Mouse (Mus musculus): ENCODE data around the gene Dap. TPM values are rescaled to one million over a fixed set of nuclear protein-coding genes. Genes with fewer than 3 reads are reported as not detected.

Dap gene
- polyA plus RNA-seq, 1 experiment from 2014 or later, result 83.1 TPM

DNA sequence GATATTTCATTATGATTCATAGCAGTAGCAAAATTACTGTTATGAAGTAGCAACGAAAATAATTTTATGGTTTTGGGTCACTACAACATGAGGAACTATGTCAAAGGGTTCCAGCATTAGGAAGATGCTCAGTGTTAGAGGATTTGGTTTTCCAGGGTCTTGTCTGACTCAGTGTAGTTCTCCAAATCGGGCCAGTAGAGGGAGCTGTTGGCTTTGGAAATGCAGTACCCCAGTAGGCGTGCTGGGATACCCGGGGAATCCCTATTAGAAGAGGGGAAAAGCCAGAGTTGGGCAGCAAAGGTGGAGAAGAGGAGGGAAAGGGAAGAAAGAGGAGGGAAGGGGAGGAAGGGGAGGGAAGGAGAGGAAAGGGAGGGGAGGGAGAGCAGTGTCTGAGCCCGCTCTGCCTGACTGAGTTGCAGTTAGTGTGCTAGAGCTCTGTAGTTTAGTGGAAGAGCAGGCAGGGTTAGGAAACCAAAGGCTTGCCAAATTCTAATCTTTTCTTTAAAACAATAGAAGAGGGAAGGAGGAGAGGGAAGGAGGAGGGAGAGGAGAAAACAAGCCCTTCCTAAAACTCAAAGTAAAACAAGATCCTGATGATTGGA lies 91.6 kb downstream of the Dap start:
- H3K4me2 ChIP-seq, result no peak overlapping the region
- H3K9ac ChIP-seq, result no peak overlapping the region
- no peak overlapping the region for H3K27ac ChIP-seq
- H3K4me1 ChIP-seq, result peaks cover 16% of the 10 kb centered on the region
- ATAC-seq (ENCODE audit: borderline replicate concordance, extremely low read depth, low FRiP score, low TSS enrichment), result no peak; the same call in 1 of the 2 replicates
- no peaks in the 10 kb centered on the region for H3K36me3 ChIP-seq
- H3K27me3 ChIP-seq, result no peaks in the 10 kb centered on the region
- H3K4me3 ChIP-seq, result no peak overlapping the region
- 4% methylated on average over 5 of the region's 5 CpGs for WGBS
- H3K9me3 ChIP-seq, result no peaks in the 10 kb centered on the region

DNA sequence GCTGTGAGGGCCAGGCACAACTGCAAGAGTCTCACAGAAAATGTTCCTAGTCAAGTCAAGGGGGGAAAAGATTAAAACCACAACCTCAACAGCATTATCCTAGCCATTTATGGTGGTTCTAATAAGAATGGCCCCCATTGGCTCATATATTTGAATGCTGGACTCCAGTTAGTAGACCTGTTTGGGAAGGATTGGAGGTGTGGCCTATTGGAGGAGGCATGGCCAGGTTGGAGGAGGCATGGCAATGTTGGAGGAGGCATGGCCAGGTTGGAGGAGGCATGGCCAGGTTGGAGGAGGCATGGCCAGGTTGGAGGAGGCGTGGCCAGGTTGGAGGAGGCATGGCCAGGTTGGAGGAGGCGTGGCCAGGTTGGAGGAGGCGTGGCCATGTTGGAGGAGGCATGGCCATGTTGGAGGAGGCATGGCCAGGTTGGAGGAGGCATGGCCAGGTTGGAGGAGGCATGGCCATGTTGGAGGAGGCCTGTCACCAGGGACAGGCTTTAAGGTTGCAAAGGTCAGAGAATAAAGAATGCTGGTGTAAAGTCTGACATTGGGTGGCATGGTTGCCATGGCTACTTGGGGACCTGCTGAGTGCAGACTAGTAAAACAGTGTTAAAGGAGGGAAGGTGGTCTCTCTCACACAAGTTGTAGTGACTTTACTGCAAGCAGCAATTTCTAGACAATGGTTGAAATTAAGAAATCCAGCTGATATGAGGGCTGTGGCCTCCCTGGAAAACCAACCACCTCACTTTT lies 93.1 kb downstream of the Dap start:
- no peak overlapping the region for H3K9ac ChIP-seq
- no peaks in the 10 kb centered on the region for H3K9me3 ChIP-seq
- H3K4me2 ChIP-seq, result no peak overlapping the region
- H3K36me3 ChIP-seq, result no peaks in the 10 kb centered on the region
- H3K27me3 ChIP-seq, result no peaks in the 10 kb centered on the region
- 76% methylated on average over 3 of the region's 3 CpGs for WGBS
- ATAC-seq (ENCODE audit: borderline replicate concordance, extremely low read depth, low FRiP score, low TSS enrichment), result no peak
- H3K4me3 ChIP-seq, result no peak overlapping the region
- H3K4me1 ChIP-seq, result peaks cover 16% of the 10 kb centered on the region
- H3K27ac ChIP-seq, result peak overlapping the region; percentile 15; the same call in 1 of the 2 replicates

DNA sequence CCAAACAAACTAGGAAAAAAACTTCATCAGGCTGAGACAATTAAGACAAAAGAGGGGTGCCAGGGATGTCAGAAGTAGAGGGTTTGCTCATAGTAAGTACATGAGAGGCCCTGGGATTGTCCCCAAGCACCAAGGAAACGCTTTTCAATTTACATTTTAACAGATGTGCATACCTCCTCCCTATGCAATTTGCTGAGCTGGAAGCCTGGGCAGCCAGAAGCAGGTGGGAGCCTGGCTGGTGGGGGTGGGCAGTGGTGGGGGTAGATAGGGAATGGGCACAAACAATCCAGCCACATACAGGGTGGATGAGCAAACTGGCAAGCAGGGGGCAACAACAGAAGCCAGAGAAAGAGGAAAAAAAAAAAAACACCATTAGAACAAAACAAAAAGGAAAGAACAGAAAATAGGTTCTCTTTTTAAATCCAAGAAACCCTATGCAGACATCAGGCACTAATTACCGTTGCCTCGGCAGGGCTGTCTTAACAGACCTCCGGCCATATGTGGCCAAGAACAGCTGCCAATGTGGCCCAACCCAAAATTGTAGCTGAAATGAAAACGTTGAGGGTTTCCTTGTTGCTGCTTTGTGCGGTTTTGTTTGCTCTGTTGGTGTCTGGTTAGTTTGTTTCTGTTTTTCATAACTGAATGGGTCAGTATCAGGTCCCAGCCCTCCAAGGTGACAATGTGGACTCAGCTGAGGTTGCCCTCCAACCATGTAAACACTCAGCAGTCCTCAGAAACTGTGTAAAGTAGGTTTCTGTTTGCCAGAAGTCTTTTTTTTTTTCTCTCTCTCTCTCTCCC lies 94.2 kb downstream of the Dap start:
- no peak overlapping the region for H3K9ac ChIP-seq
- H3K36me3 ChIP-seq, result no peaks in the 10 kb centered on the region
- no peak overlapping the region; the same call in 1 of the 2 replicates for H3K4me2 ChIP-seq
- peak; percentile 27; the same call in 1 of the 2 replicates for ATAC-seq (ENCODE audit: borderline replicate concordance, extremely low read depth, low FRiP score, low TSS enrichment)
- peak overlapping the region; percentile 71 for H3K27ac ChIP-seq
- no peaks in the 10 kb centered on the region for H3K27me3 ChIP-seq
- no peak overlapping the region for H3K4me3 ChIP-seq
- 35% methylated on average over 6 of the region's 6 CpGs for WGBS
- H3K9me3 ChIP-seq, result no peaks in the 10 kb centered on the region
- peaks cover 16% of the 10 kb centered on the region for H3K4me1 ChIP-seq

DNA sequence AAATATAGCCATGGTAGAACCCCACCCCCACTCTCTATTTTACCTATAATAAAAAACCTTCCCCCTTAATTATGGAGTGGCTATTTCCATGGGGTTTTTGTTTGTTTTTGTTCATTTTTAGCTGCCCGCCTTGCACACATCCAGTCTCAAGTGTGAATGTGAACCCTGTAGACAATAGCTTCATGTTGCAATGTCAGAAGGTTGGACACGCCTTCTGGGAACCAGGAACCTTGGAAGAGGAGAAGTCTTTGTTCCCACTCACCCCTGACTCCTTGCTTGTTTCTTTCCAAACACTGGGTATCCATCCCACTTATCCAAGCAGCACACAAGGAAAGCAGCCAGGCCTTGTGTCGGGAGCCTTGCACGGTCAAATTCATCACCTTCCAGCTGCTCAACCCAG lies 94.9 kb downstream of the Dap start:
- ATAC-seq (ENCODE audit: borderline replicate concordance, extremely low read depth, low FRiP score, low TSS enrichment), result peak; percentile 36; the same call in 1 of the 2 replicates
- Histone ChIP-seq H3K36me3 (no peaks in the 10 kb centered on the region), H3K9me3 (no peaks in the 10 kb centered on the region), H3K9ac (no peak overlapping the region), H3K4me2 (no peak overlapping the region), H3K27ac (peak overlapping the region; percentile 71), H3K4me3 (no peak overlapping the region), H3K27me3 (no peaks in the 10 kb centered on the region), H3K4me1 (peaks cover 16% of the 10 kb centered on the region)
- WGBS, result 35% methylated on average over 4 of the region's 4 CpGs

DNA sequence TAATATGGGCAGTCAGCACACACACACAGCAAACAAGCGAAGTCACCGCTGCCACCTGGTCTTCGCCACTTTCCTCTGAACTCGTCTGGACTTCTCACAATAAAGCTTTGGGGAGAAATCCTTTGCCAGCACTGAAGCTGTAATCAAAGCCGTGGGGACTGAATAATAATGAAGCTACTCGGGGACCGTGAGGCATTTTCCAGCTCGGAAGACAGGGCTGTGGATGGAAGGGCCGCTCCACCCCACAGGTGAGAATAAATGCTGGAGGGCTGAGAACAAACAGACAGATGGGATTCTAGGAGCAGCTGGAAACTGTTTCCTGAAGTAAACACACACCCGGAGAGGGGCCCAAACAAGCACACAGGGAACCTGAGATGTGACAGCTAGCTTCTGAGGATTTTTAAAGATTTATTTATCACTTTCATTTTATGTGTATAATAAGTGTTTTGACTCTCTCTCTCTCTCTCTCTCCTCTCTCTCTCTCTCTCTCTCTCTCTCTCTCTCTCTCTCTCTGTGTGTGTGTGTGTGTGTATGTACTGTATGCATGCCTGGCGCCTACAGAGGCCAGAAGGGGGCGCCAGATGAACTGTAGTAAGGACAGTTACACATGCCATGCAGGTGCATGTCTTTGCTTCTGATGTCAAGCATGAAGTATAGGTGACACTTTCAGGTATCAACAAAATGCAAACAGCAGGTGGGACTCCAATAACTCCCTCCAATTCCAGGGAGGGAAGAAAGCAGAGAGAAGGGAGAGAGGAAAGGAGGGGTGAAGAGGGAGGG lies 96.7 kb downstream of the Dap start:
- no peak overlapping the region for H3K4me2 ChIP-seq
- H3K27me3 ChIP-seq, result no peaks in the 10 kb centered on the region
- no peaks in the 10 kb centered on the region for H3K36me3 ChIP-seq
- peak overlapping the region; percentile 33 for H3K27ac ChIP-seq
- WGBS, result 50% methylated on average over 12 of the region's 12 CpGs
- ATAC-seq (ENCODE audit: borderline replicate concordance, extremely low read depth, low FRiP score, low TSS enrichment), result no peak
- H3K9ac ChIP-seq, result no peak overlapping the region
- H3K9me3 ChIP-seq, result no peaks in the 10 kb centered on the region
- H3K4me1 ChIP-seq, result peaks cover 16% of the 10 kb centered on the region
- H3K4me3 ChIP-seq, result no peak overlapping the region

DNA sequence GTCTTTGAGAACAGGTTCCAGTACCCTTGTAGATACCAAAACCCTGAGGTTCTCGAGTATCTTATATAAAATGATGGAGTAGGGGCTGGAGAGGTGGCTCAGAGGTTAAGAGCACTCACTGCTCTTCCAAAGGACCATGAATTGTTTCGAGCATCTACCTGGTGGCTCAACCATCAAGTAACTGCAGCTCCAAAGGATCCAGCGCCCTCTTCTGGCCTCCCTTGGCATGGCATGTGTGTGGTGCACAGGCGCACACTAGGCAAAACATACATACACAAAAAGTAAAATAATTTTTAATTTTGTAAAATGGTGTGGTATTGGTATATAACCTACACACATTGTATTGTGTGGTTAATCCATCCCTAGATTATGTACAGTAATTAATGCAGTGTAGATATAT lies 99.6 kb downstream of the Dap start:
- no peaks in the 10 kb centered on the region for H3K27me3 ChIP-seq
- H3K4me1 ChIP-seq, result peaks cover 12% of the 10 kb centered on the region; the same call in 1 of the 2 replicates
- no peak overlapping the region for H3K4me2 ChIP-seq
- H3K9ac ChIP-seq, result no peak overlapping the region
- no peaks in the 10 kb centered on the region for H3K9me3 ChIP-seq
- no peak overlapping the region for H3K27ac ChIP-seq
- 72% methylated on average over 4 of the region's 4 CpGs for WGBS
- ATAC-seq (ENCODE audit: borderline replicate concordance, extremely low read depth, low FRiP score, low TSS enrichment), result no peak
- no peak overlapping the region for H3K4me3 ChIP-seq
- H3K36me3 ChIP-seq, result no peaks in the 10 kb centered on the region

Other genes with a start within 250 kb of the Dap start
- 4.1 and 5.3 TPM in 2 replicates for gene Ankrd33b, start 143.4 kb downstream of the Dap start, polyA plus RNA-seq (2015; fragmentation: Nextera tagmentation; extraction: Ambion mirVana)
- 2.9 and 3.5 TPM in 2 replicates for gene Ropn1l, start 229.4 kb downstream of the Dap start, polyA plus RNA-seq (2015; fragmentation: Nextera tagmentation; extraction: Ambion mirVana)

All from lung, embryonic 15.5 days (tissue).